Mouse (Mus musculus) heart, postnatal 14 days (tissue): Measurements from ENCODE around the gene Ppp4r1. TPM values are rescaled to one million over a fixed set of nuclear protein-coding genes. Genes with fewer than 3 reads are reported as not detected.

Experiments used
- DNase-seq, 2 experiments: peaks; one replicate each; pipeline ENCODE4 v3.0.0; 2021 to 2022
- intact Hi-C: fragments of 180-260 bp; cut with DNase I; formaldehyde crosslinking; loops from one replicate; pipeline ENCODE4 v1.15.1; 2025
- total RNA-seq, 2 experiments: library from RNA; stranded (reverse); gene quantifications; 2 replicates each; pipeline ENCODE4 v1.2.3; 2021

The Ppp4r1 gene
- total RNA-seq, 2 experiments from 2014 or later: 51.8 to 58.6 TPM

DNA sequence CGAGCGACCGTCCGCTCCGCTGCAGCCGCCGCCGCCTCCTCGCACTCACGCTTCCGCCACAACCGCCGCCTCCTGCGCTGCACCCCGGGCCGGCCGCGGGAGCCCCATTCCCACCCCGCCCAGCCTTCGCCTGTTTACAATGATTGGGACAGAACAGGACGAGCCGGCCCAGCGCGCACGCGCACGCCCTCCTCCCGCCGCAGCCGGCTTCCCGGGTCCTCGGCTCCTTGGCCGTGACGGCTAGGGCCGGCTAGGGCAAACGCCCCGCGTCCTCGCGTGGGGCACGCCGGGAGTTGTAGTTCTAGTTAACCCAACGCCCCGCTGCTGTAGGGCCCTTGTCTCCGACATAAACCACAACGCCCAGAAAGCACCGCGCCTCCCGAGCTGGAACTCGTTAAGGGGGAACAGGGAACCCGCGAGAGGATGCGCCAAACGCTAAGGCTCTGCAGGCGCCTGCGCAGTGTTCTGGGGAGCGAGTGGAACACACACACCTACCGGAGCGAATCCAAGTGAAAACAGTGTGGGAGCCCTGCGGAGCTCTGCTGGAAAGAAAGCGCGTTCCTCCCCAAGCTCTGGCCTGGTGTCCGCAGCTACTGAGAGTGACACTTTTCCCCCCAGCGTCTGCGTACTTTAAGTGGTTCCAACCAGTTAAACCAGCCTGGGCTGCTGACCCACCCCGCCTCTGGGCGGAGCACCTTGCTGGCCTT lies 102.5 kb downstream of the Ppp4r1 start:
- peak; percentile 99 for DNase-seq
- intact Hi-C loops: loop anchor here (2.0 kb wide), 1 partner anchor 32 kb away; no protein-coding TSS in a partner anchor

DNA sequence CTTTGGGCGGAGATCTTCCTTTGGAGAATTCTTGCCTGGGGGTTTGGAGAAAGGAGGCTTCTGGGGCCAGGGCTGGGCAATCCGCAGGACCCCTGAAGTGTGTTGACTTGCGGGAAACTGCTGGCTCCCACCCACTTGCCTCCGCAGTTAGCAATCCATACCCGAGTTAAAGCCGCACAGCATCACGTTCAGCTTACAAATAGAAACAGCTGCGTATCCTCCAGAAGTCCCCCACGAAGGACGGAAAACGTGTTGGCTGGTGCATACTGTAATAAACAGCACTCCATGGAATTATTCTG lies 103.0 kb downstream of the Ppp4r1 start:
- intact Hi-C loops: loop anchor here (2.0 kb wide), 1 partner anchor 31 kb away; no protein-coding TSS in a partner anchor

DNA sequence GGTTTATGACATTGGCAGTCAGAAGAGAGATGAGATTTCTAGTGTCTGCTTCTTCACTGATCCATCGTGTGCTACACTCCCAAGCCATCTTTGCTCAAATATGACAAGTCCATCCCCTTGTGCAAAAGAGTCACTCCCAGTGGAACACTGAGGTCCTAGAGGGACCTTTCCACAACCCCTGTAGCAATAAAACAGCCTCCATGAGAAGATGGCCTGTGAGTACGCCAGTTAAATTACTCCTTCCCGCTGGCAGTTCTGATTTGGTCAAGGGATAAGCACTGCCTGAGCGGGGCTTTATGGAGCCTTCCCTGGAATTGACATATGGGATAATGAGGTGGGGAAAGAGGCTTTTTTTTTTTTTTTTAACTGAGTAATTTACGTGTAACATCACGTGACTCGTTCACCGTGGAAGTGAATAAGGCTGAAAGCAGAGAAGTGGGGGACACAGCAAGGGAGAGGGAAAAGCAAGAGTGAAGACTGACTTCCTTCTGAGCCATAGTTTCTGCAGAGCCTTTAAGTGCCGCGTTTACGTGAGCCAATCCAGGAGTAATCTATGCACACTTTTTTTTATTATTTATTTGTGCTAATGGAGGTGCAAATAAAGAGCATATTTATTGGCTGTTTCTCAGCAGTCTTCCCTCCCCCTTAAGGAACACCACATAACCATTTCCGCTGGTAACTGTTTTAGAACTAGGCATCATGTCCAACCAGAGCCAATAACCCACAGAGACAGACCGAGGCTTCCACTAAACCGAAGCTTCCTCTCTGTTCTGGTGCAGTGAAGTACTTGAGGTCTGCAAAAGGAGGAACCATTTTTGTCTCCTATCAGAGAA lies 103.5 kb downstream of the Ppp4r1 start, which contains the start of gene Ralbp1:
TSS of gene Ralbp1 (minus strand) at position 102 of the 833 bp plus-strand sequence.
- DNase-seq: peak in 1 of 2 experiments; percentile 31
- intact Hi-C loops: loop anchor here (2.0 kb wide), 1 partner anchor 31 kb away; no protein-coding TSS in a partner anchor

More for the DNA sequence above, 103.0 kb downstream of the Ppp4r1 start:
- no peak for DNase-seq

GRCm38 (mm10) chr17:65886571-65886970 lies 104.2 kb downstream of the Ppp4r1 start:
- no peak for DNase-seq
- intact Hi-C loops: no loop called here

DNA sequence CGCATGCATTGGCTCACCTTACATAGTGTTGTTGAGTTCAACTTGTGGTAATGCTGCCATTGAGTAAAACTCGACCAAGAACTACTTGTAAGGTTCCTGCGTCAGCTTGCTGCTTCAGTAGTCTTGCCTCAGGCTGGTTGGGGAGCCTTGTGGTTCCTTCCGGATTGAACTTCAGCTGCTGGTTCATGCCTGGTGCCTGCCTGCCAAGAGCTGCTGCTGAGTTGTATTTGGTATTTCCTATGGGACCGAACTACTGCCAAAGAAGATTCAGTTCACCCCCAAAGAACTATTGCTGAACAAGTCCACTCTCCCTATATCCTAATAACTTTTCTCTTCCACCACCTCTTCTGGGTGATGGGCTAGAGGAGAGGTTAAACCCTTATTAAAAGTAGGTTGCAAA lies 107.1 kb downstream of the Ppp4r1 start:
- DNase-seq: no peak
- intact Hi-C loops: no loop called here

Other genes starting within 250 kb of the Ppp4r1 start
- not detected for gene Tmem232, start 241.8 kb upstream of the Ppp4r1 start, total RNA-seq
- gene Vapa, start 169.0 kb upstream of the Ppp4r1 start, total RNA-seq: 10 to 100 TPM; 84.0 to 95.2 TPM
- under 1 TPM in 1 of 2 experiments, not detected in 1; 0.19 TPM for gene Txndc2, start 140.4 kb upstream of the Ppp4r1 start, total RNA-seq
- gene Rab31, start 9.8 kb upstream of the Ppp4r1 start, total RNA-seq: 10 to 100 TPM; 25.7 to 28.7 TPM
- gene Ralbp1, start 103.2 kb downstream of the Ppp4r1 start, total RNA-seq: 10 to 100 TPM; 38.1 to 38.9 TPM
- 10 to 100 TPM; 68.2 to 69.8 TPM for gene Twsg1, start 168.7 kb downstream of the Ppp4r1 start, total RNA-seq